Mouse (Mus musculus): ENCODE results near the gene Ormdl2.
"Not testable (repeated sequence)": the region's sequence is repeated elsewhere in the genome, so short reads cannot be mapped to it uniquely, and the experiment has no call there.

Ormdl2 gene

DNA sequence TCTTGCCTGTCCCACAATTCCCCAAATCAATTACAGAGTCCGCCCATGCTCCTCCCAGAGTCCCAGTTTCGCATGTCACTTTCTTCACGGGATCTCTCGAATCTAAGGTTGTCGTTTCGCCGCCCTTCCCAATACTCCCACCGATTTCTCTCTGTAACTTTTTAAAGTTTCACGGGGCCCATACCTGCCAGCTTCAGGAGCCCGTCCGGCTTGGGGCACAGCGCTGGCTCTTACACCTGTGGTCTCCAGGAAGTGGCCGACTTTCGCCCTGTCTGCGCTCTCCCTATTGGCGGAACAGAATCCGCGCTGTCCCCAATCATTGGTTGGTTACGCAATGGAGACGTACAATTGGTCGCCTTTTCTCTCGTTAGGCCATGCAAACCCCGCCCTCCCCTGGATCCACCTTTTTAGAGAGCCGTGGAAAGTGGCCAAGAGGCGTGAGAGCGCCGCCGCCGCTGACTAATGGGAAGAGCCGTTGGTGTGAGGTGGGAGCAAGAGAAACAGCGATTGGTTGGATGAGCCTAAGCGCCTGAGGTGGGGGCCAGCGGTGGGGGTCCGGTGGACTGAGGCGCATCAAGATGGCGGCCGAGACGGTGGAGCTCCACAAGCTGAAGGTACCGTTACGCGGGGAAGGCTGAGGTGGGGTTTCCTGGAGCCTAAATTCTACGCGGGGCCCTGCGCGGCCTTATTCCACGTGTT, at the start of gene Ormdl2:
Gene Ormdl2, minus strand, starts transcription at position 288 of the 699 bp plus-strand sequence.
- DNase-seq, result peak; percentile 99

- DNase-seq, result no peak
These were observed 48.9 kb upstream of the Ormdl2 start for GRCm38 (mm10) chr10:128870341-128870740.

GRCm38 (mm10) chr10:128866518-128866917, 45.1 kb upstream of the Ormdl2 start:
- DNase-seq, result no peak

- DNase-seq, result no peak
These were observed 44.6 kb upstream of the Ormdl2 start for GRCm38 (mm10) chr10:128866042-128866441.

DNA sequence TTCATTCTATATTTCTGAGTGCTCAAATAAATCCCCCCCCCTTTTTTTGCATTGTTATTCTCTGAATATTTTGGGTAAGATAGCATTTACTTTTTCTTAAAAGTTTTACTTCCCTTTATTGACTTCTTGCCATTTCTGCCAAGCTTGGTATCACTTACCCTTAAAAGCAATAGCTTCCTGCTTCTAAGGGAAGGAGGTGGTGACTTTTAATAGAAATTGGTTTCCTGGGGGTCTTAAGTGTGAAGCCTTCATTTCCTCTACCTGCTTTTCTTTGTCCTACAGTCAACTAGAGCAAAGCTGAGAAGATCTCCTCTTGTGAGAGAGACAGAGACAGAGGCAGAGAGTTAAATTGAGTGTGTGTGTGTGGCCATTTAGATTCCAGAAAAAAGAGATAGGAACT, 39.7 kb upstream of the Ormdl2 start:
- DNase-seq, result no peak

DNA sequence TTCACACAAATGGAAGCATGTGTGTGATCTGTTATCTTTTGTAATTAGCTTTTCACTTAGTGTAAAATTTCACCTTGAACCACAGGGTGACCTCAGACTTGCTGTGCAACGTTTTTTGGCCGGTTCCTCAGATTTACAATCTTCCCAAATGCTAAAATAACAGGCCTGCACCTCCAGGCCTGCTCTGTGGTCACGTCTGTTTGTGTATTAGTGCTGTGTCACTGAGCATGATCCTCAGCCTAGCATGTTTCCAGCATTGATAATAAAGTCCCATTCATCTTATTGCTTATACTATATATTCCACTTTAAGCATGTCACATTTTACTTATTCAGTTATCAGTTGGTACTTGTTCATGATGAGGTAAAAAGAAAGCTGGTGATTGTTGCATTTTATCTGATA, 28.9 kb upstream of the Ormdl2 start:
- no peak for DNase-seq

DNA sequence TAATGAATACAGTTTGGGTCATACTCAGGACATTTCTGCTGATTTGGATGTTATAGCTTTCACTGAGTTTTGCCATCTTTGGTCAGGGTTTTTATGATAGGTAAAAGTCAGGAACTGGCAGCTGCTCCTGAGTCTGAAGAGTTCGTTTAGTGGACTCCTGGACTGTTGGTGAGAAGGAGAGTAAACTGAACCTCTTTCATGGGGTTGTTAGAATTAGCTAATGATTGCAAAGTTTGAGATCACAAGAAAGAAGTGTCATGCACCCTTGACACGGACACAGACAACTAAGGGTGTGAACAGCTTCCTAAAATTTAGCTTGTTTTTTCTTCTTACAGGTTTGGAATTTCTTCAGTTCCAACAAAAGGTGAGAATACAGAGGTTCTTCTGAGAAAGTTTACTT, 27.0 kb upstream of the Ormdl2 start:
- DNase-seq, result peak; percentile 12

GRCm38 (mm10) chr10:128846664-128847063, 25.2 kb upstream of the Ormdl2 start:
- DNase-seq, result no peak

GRCm38 (mm10) chr10:128845516-128845915, 24.1 kb upstream of the Ormdl2 start:
- DNase-seq, result no peak

DNA sequence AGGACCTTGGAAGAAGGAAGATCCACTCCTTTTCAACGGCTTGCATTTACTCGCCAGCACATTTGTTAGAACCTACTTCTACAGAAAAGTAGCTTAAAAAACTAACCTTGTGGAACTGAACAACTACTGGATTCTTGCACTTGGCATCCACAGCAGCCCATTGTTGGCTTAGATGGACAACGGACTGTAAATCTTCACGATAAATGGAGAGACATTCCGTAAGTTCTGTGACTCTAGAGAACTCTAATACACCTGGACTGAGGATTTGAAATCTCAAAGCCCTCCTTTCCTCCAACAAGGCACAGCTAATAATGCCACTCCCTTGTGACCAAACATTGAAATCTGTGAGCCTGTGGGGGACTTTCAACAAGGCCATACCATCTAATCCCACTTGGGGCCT, 21.8 kb upstream of the Ormdl2 start:
- DNase-seq, result no peak

- no peak for DNase-seq
These were observed 19.2 kb upstream of the Ormdl2 start for GRCm38 (mm10) chr10:128840612-128841011.

DNA sequence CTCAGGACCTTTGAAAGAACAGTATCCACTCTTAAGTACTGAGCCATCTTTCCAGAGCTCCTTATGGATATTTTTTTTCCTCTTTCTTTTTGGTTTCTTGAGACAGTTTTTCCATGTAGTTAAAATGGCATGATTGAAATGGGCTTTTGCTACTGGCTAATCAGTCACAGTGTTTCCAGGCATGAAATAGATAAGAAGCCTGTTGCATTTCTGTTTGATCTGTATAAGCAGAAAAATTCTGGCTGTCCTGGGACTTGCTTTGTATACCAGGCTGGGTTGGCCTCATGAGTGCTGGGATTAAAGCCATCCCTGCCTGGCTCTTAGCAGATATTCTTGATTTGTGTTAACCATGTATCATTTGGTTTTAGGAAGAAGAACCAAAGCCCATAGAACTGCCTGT, 18.0 kb upstream of the Ormdl2 start:
- no peak for DNase-seq

- DNase-seq, result no peak
These were observed 16.0 kb upstream of the Ormdl2 start for GRCm38 (mm10) chr10:128837400-128837799.

GRCm38 (mm10) chr10:128823821-128824220, 2.4 kb upstream of the Ormdl2 start:
- no peak for DNase-seq

GRCm38 (mm10) chr10:128823087-128823486, 1.6 kb upstream of the Ormdl2 start:
- DNase-seq, result not testable (repeated sequence)

- DNase-seq, result no peak
These were observed 690 bp upstream of the Ormdl2 start for GRCm38 (mm10) chr10:128822135-128822534.

DNA sequence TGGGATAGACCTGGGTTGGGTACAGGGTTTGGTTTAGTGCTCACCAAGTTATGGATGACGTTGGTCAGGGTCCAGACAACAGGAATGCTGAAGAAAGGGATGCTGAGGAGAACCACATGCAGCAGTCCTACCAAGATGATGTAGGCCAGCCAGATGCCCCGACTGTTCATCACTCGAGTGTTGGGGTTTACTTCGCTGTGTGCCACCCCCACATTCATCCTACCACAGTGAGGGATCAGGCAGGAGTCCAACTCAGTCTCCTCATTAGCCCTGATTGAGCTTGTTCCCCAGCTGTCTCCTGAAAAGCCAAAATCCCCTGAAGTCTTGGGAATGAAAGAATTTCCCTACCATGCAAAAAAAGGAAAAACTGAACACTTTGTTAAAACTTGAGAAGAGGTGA, 1.2 kb downstream of the Ormdl2 start:
- no peak for DNase-seq

- DNase-seq, result no peak
These were observed 4.4 kb downstream of the Ormdl2 start, which contains the start of gene Sarnp for GRCm38 (mm10) chr10:128817033-128817432. Gene Sarnp, plus strand, starts transcription at chr10:128817333.

GRCm38 (mm10) chr10:128807018-128807417, 14.4 kb downstream of the Ormdl2 start:
- DNase-seq, result no peak

GRCm38 (mm10) chr10:128806086-128806485, 15.4 kb downstream of the Ormdl2 start:
- peak; percentile 14 for DNase-seq

GRCm38 (mm10) chr10:128805092-128806000, 16.1 kb downstream of the Ormdl2 start:
- DNase-seq, result peak; percentile 95

- peak; percentile 63 for DNase-seq
These were observed 17.0 kb downstream of the Ormdl2 start, which contains the start of gene Tmem198b for GRCm38 (mm10) chr10:128804271-128805091. Gene Tmem198b, minus strand, starts transcription at chr10:128804370.

GRCm38 (mm10) chr10:128803771-128804270, 17.6 kb downstream of the Ormdl2 start, which contains the start of gene Dnajc14:
Gene Dnajc14, plus strand, starts transcription at chr10:128804062.
- peak; percentile 45 for DNase-seq
